Mouse (Mus musculus): ENCODE data around the gene Eef1akmt4.

GRCm38 (mm10) chr16:20620399-20620735 lies 9.0 kb downstream of the Eef1akmt4 start:
- no peak for TF ChIP-seq EP300 (IDR thresholded peaks at IDR 0.05; ENCODE audit: insufficient read depth, low read depth, low read length)
- no peak for TF ChIP-seq CTCF (IDR thresholded peaks at IDR 0.05)
- no peak for TF ChIP-seq POLR2A (IDR thresholded peaks at IDR 0.05; ENCODE audit: insufficient read depth, low read depth, low read length)
